Mouse (Mus musculus) hindbrain, embryonic 11.5 days (tissue): Measurements from ENCODE around the gene Anapc15-ps. TPM values are rescaled to one million over a fixed set of nuclear protein-coding genes. Genes with fewer than 3 reads are reported as not detected.

ENCODE experiments used
- ATAC-seq: fragments of 200-750 bp; cut with Nextera tagmentation; 2 replicates; pipeline ENCODE4 v1.8.0; 2017; ENCODE audit warnings: mild to moderate bottlenecking, moderate TSS enrichment, moderate library complexity; ENCODE audit not compliant: low FRiP score
- DNase-seq: peaks from one replicate; pipeline ENCODE4 v3.0.0-alpha.2; 2015; ENCODE audit warnings: low spot score
- H3K27ac ChIP-seq: fragments of 300-500 bp; sonication (generic); 2 replicates; pipeline ENCODE4 v1.5.1; 2014; ENCODE audit warnings: mild to moderate bottlenecking, low read depth, low read length
- H3K27me3 ChIP-seq: fragments of 300-500 bp; sonication (generic); 2 replicates; pipeline ENCODE4 v1.6.1; 2014; ENCODE audit warnings: mild to moderate bottlenecking, low read length, moderate library complexity, mixed read lengths; ENCODE audit not compliant: control insufficient read depth, insufficient read depth
- H3K36me3 ChIP-seq: fragments of 300-500 bp; sonication (generic); 2 replicates; pipeline ENCODE4 v1.6.1; 2014; ENCODE audit warnings: mild to moderate bottlenecking, low read length, moderate library complexity, mixed read lengths; ENCODE audit not compliant: control insufficient read depth, insufficient read depth
- H3K4me1 ChIP-seq: fragments of 300-500 bp; sonication (generic); replicated peaks from 2 replicates; pipeline ENCODE4 v1.6.1; 2014; ENCODE audit warnings: low read length, mixed read lengths; ENCODE audit not compliant: control insufficient read depth, insufficient read depth
- H3K4me2 ChIP-seq: fragments of 300-500 bp; sonication (generic); replicated peaks from 2 replicates; pipeline ENCODE4 v1.6.1; 2014; ENCODE audit warnings: mild to moderate bottlenecking, low read depth, low read length
- H3K4me3 ChIP-seq: fragments of 300-500 bp; sonication (generic); 2 replicates; pipeline ENCODE4 v1.5.1; 2014; ENCODE audit warnings: low read depth, low read length
- H3K9ac ChIP-seq: fragments of 300-500 bp; sonication (generic); 2 replicates; pipeline ENCODE4 v1.6.1; 2014; ENCODE audit warnings: low read depth, low read length
- H3K9me3 ChIP-seq: fragments of 300-500 bp; sonication (generic); 2 replicates; pipeline ENCODE4 v1.6.1; 2016; ENCODE audit warnings: low read length; ENCODE audit not compliant: control insufficient read depth
- WGBS: fragments of 180-500 bp; shearing (Covaris S2); extraction: QIAGEN DNeasy Blood & Tissue Kit; methylation state at CpG from one replicate; pipeline ENCODE4 v1.1.7; 2014; 5-methylcytosine and 5-hydroxymethylcytosine counted together
- polyA plus RNA-seq: library from polyadenylated mRNA; unstranded; fragments of >200 nt; fragmentation: Nextera tagmentation; extraction: Ambion mirVana; gene quantifications from 2 replicates; pipeline ENCODE4 v1.2.1, GENCODE M21; 2014

The Anapc15-ps gene
- polyA plus RNA-seq, 1 experiment from 2014 or later: not detected

DNA sequence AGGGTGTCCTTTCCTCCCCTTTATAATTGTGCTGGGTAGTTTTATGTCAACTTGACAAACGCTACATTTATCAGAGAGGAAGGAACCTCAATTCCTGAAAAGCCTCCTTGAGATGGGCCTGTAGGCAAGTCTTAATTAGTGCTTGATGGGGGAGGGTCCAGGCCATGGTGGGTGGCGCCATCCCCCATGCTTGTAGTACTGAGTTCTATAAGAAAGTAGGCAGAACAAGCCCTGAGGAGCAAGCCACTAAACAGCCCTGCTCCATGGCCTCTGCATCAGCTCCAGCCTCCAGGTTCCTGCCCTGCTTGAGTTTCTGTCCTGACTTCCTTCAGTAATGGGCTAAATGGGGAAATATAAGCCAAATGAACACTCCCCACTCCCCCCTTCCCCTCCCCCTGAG, 5.4 kb upstream of the Anapc15-ps start:
- Histone ChIP-seq H3K4me1 (peaks cover 4% of the 10 kb centered on the region), H3K4me3 (no peak overlapping the region), H3K9ac (no peak overlapping the region), H3K36me3 (no peaks in the 10 kb centered on the region), H3K27me3 (no peaks in the 10 kb centered on the region), H3K4me2 (no peak overlapping the region), H3K27ac (no peak overlapping the region), H3K9me3 (no peaks in the 10 kb centered on the region)
- no peak for ATAC-seq
- no peak for DNase-seq
- 94% methylated on average over 2 of the region's 2 CpGs for WGBS

- WGBS: 72% methylated on average over 7 of the region's 7 CpGs
- no peaks in the 10 kb centered on the region for H3K36me3 ChIP-seq
- H3K27me3 ChIP-seq: no peaks in the 10 kb centered on the region
- peaks cover 4% of the 10 kb centered on the region for H3K4me1 ChIP-seq
- no peak overlapping the region for H3K4me3 ChIP-seq
- H3K4me2 ChIP-seq: no peak overlapping the region
- no peak overlapping the region for H3K27ac ChIP-seq
- H3K9ac ChIP-seq: no peak overlapping the region
- no peaks in the 10 kb centered on the region for H3K9me3 ChIP-seq
- no peak for DNase-seq
- no peak for ATAC-seq
These were observed 5.0 kb upstream of the Anapc15-ps start for GRCm38 (mm10) chr10:95678241-95678640.

DNA sequence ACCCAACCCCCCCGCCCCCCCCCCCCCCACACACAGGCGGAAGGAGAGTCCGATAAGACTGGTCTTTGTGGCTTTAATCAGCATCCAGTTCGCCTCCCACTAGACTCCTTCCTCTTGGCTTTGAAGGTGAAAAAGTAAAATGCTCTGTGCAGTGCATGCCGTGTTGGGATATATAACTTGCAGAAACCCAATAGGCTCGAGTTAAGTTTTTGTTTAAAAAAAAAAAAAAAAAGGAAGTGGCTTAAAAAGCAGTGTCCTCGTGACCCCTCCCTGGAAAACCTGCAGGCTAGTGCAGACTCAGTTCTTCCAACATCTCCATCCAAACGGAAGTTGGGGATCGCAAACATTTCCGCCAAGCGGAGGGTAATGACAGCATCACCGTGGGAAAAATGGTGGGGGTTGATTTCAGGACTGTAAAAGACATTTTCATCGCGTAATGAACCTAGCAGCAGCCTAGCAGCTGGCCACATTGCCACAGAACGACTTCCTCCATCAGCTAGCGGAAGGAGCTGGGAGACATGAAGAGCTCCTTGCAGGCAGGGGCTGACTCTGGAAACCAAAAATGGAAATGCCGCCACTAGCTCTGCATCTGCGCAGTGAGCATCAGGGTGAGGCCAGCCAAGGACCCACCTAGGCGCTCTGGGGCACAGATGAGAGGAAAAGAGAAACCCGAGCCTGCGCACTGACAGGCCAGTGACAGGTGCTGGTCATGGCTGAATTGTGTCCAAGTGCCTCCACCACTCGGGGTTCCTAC, 4.3 kb upstream of the Anapc15-ps start:
- H3K9me3 ChIP-seq: no peaks in the 10 kb centered on the region
- H3K4me3 ChIP-seq: no peak overlapping the region
- H3K36me3 ChIP-seq: no peaks in the 10 kb centered on the region
- H3K27me3 ChIP-seq: no peaks in the 10 kb centered on the region
- H3K9ac ChIP-seq: no peak overlapping the region
- H3K4me2 ChIP-seq: no peak overlapping the region
- ATAC-seq (no peak), DNase-seq (no peak)
- H3K4me1 ChIP-seq: peaks cover 4% of the 10 kb centered on the region
- WGBS: 68% methylated on average over 22 of the region's 22 CpGs
- H3K27ac ChIP-seq: no peak overlapping the region

DNA sequence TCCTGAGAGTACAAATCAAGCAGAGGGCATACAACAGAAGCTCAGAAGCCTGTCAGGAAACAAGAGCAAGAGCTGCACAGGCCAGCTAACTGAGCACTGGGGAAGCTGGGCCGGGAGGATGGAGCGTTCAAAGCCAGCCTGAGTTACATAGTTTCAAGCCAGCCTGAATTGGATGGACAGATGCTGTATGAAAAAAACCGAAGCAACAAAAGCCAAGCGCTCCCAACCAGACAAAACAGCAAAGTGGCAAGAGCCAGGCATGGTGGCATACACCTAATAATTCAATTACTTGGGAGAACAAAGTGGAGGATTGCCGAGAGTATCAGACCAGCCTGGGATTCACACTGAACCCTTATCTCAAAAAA, 3.7 kb upstream of the Anapc15-ps start:
- H3K27me3 ChIP-seq: no peaks in the 10 kb centered on the region
- no peak overlapping the region for H3K9ac ChIP-seq
- DNase-seq (no peak), ATAC-seq (no peak)
- H3K4me3 ChIP-seq: no peak overlapping the region
- H3K36me3 ChIP-seq: no peaks in the 10 kb centered on the region
- 75% methylated on average over 5 of the region's 5 CpGs for WGBS
- no peaks in the 10 kb centered on the region for H3K9me3 ChIP-seq
- H3K4me1 ChIP-seq: peaks cover 4% of the 10 kb centered on the region
- H3K4me2 ChIP-seq: no peak overlapping the region
- no peak overlapping the region for H3K27ac ChIP-seq

GRCm38 (mm10) chr10:95676387-95676786, 3.1 kb upstream of the Anapc15-ps start:
- Histone ChIP-seq H3K4me2 (no peak overlapping the region), H3K9ac (no peak overlapping the region), H3K27ac (no peak overlapping the region), H3K4me1 (peaks cover 4% of the 10 kb centered on the region), H3K4me3 (no peak overlapping the region), H3K27me3 (no peaks in the 10 kb centered on the region), H3K36me3 (no peaks in the 10 kb centered on the region), H3K9me3 (no peaks in the 10 kb centered on the region)
- ATAC-seq (no peak), DNase-seq (no peak)
- 89% methylated on average over 2 of the region's 2 CpGs for WGBS

DNA sequence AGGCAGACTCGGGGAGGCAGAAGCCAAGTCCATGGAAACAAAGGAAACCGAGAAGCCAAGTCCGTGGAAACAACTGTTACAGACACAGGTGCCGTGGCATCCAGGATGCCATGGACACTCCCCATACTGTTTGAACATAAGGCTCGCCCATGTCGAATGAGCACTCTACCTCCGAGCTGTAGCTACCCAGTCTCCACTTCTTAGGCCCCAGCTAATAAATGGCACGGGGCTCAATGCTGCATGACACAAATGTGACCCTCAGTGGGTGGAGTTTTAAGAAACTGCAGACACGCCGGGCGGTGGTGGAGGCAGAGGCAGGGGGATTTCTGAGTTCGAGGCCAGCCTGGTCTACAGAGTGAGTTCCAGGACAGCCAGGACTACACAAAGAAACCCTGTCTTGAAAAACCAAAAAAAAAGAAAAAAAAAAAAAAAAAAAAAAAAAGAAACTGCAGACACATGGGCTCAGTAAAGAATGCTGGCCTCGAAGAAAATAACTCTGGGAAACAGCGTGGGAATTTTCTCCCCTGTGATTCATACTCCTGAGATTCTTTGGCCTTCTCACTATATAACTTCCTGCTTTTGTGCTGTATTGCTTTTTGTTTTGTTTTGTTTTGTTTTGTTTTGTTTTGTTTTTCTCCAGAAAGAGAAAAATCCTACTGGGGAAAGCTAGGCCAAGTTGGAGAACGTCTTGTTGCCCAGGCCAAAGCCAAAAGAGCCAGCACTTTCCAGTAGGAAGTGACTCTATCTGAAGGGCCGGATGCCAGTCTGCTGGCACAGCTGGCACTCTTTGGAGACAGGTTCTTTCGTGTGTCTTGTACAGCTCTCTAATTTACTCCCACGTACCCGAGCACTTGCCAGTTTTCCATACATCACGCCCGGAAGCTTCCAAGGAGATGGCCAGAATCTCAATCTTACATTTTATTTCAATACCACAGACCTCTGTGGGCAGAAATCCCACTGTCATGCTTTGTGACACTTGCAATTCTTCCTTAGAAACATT, 2.2 kb downstream of the Anapc15-ps start:
- WGBS: 91% methylated on average over 21 of the region's 21 CpGs
- Histone ChIP-seq H3K4me1 (no peaks in the 10 kb centered on the region), H3K4me3 (no peak overlapping the region), H3K9ac (no peak overlapping the region), H3K36me3 (no peaks in the 10 kb centered on the region), H3K4me2 (no peak overlapping the region), H3K27ac (no peak overlapping the region), H3K9me3 (no peaks in the 10 kb centered on the region), H3K27me3 (no peaks in the 10 kb centered on the region)
- DNase-seq: no peak
- no peak for ATAC-seq

- 87% methylated on average over 4 of the region's 4 CpGs for WGBS
- H3K9ac ChIP-seq: no peak overlapping the region
- H3K27ac ChIP-seq: no peak overlapping the region
- no peaks in the 10 kb centered on the region for H3K4me1 ChIP-seq
- H3K4me2 ChIP-seq: no peak overlapping the region
- no peak overlapping the region for H3K4me3 ChIP-seq
- no peaks in the 10 kb centered on the region for H3K27me3 ChIP-seq
- H3K36me3 ChIP-seq: no peaks in the 10 kb centered on the region
- no peaks in the 10 kb centered on the region for H3K9me3 ChIP-seq
- no peak for ATAC-seq
- no peak for DNase-seq
These were observed 3.4 kb downstream of the Anapc15-ps start for GRCm38 (mm10) chr10:95669872-95670271.

DNA sequence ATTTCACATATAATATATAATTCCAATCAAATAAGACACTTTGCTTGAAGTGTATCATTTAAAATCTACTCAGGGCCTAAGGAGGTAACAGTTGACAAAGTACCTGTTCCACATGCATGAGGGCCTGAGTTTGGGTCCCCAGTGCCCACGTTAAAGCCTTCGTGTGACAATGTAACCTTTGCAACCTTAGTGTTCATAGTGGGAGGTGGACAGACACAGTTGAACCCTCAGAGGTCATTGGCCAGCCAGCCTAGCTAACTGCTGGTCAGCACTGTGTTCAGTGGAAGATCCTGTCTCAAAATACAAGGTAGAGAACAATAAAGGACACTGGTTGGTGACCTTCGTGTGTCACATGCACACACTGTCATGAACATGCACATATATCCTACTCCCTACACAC, 4.2 kb downstream of the Anapc15-ps start:
- ATAC-seq: no peak
- H3K4me2 ChIP-seq: no peak overlapping the region
- no peaks in the 10 kb centered on the region for H3K36me3 ChIP-seq
- WGBS: 86% methylated on average over 3 of the region's 3 CpGs
- H3K9ac ChIP-seq: no peak overlapping the region
- no peaks in the 10 kb centered on the region for H3K27me3 ChIP-seq
- DNase-seq: no peak
- H3K27ac ChIP-seq: no peak overlapping the region
- H3K9me3 ChIP-seq: no peaks in the 10 kb centered on the region
- no peak overlapping the region for H3K4me3 ChIP-seq
- no peaks in the 10 kb centered on the region for H3K4me1 ChIP-seq
